Mouse (Mus musculus) C2C12 (cell line): Measurements from ENCODE around the gene Foxm1.

Source experiments
- CEBPB ChIP-seq: IDR thresholded peaks from one replicate; pipeline ENCODE4 v1.6.1; 2011; ENCODE audit warnings: low read depth, mild to moderate bottlenecking, control low read depth, moderate library complexity
- CTCF ChIP-seq: IDR thresholded peaks from one replicate; pipeline ENCODE4 v1.5.1; 2011; ENCODE audit not compliant: control insufficient read depth, insufficient read depth, insufficient read length
- FOSL1 ChIP-seq: IDR thresholded peaks from one replicate; pipeline ENCODE4 v1.8.0; 2011; ENCODE audit warnings: mild to moderate bottlenecking, low read length; ENCODE audit not compliant: poor library complexity, insufficient read depth, severe bottlenecking
- MAX ChIP-seq: IDR thresholded peaks from one replicate; pipeline ENCODE4 v1.6.1; 2011; ENCODE audit warnings: mild to moderate bottlenecking, control low read depth
- MYOD1 ChIP-seq: IDR thresholded peaks from one replicate; pipeline ENCODE4 v1.6.1; 2011; ENCODE audit warnings: low read depth; ENCODE audit not compliant: control insufficient read depth, insufficient read length
- MYOG ChIP-seq: IDR thresholded peaks from one replicate; pipeline ENCODE4 v1.6.1; 2011; ENCODE audit not compliant: control insufficient read depth, insufficient read length; ENCODE audit errors: extremely low read depth
- USF1 ChIP-seq: IDR thresholded peaks from one replicate; pipeline ENCODE4 v1.6.1; 2011; ENCODE audit warnings: low read depth, mild to moderate bottlenecking, control low read depth, moderate library complexity

GRCm38 (mm10) chr6:128381254-128381653 is 18.5 kb downstream of the Foxm1 start:
- TF ChIP-seq CTCF (no peak), USF1 (no peak), MYOG (no peak), CEBPB (no peak), MAX (no peak), MYOD1 (no peak), FOSL1 (no peak)
